Mouse (Mus musculus) heart, adult 9 months (tissue): ENCODE data around the gene Ccng1.
"Not testable (repeated sequence)": the region's sequence is repeated elsewhere in the genome, so short reads cannot be mapped to it uniquely, and the experiment has no call there.

Source experiments
- DNase-seq, 2 experiments: peaks; one replicate each; pipeline ENCODE4 v3.0.0; 2022; ENCODE audit warnings: low spot score in 2 of 2

Gene Ccng1

GRCm38 (mm10) chr11:40732997-40733338 is 22.1 kb downstream of the Ccng1 start:
- no peak for DNase-seq

- no peak for DNase-seq
Observed at GRCm38 (mm10) chr11:40718324-40718723, 36.8 kb downstream of the Ccng1 start.

GRCm38 (mm10) chr11:40715524-40715923 is 39.6 kb downstream of the Ccng1 start:
- no peak for DNase-seq

GRCm38 (mm10) chr11:40713858-40714257 is 41.3 kb downstream of the Ccng1 start:
- DNase-seq, result no peak

- not testable (repeated sequence) for DNase-seq
Observed at GRCm38 (mm10) chr11:40709899-40710298, 45.2 kb downstream of the Ccng1 start.
